Mouse (Mus musculus) kidney, adult 9 months (tissue): ENCODE measurements around the gene Zfp386.
"Not testable (repeated sequence)": the region's sequence is repeated elsewhere in the genome, so short reads cannot be mapped to it uniquely, and the experiment has no call there.

Source experiments
- DNase-seq: peaks from one replicate; pipeline ENCODE4 v3.0.0; 2022

Zfp386 gene

DNA sequence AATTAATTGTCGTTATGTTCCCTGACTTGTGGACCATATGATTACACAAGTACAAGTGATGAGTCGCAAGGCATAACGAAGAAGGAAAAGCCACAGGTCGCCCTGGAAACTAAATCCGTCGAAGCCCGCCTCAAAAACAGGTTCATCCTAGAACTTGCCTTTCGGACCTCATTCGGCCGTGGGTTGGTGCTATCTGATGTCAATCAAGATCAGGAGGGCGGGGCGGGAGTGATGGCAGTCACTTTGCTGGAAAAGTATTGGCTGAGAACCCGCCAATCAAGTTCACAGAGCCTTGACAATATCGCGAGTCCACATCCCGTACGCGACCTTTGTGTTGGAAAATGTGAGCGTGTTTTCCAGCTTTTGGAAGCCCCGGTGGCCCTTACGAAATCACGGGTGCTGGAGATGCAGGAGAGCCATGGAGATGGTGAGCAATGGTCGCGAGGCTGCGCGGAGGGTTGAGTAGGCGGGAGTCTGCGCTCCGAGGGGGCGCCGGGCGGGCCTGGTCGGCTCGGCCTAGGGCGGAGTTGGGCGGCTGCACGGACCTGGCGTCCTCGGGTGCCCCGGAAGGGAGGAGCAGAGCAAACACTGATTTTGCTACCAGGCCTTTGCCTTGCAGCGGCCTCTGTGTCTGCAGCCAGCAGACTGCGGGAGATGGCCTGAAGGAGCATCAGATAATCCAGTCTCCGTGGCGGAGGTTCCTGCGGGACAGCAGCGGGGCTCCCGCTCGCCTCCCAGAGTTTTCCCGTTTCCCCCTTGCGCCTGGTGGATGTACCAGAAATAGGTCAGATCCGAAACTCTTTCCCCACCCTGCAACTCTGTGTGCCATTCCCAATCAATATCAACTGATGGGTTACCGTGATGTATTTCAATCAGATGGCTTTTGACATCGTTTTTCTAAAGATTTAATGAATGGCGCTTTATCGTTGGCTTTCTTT is at the start of gene Zfp386:
Gene Zfp386 (plus strand): TSS at position 285 of the 938 bp plus-strand sequence.
- peak; percentile 99 for DNase-seq

DNA sequence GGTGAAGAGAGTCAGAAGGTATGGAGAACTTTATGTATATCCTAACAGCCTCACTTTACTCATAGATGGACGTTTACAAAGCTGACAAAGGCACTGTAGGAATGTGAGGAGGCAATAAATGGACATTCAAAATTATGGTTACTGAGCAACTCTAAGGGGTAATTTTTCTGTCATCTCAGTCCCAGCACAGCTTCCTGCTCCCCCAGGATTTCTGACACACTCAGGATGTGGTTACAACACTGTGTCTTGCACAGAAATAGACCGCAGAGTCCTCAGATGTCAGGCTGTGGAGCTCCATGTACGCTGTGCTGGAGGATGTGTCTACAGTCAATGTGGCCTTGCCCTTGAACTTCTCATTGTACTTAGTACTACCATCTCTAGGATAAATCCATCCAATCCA is 47.7 kb upstream of the Zfp386 start:
- DNase-seq, result not testable (repeated sequence)

DNA sequence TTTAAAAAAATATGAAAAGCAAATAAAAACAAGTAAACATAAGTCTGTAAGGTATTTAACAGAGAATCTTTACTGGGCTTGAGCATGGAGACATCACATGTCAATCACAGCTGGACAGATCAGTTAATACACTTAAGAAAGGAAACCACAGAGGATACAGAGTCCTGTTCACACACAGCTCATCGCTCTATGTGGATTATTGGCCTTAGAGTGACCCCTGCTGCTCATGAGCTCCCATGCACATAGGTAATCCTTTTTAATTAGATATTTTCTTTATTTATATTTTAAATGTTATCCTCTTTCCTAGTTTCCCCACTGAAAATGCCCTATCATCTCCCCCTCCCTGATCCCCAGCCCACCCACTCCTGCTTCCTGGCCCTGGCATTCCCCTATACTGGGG is 44.6 kb upstream of the Zfp386 start:
- DNase-seq, result not testable (repeated sequence)

DNA sequence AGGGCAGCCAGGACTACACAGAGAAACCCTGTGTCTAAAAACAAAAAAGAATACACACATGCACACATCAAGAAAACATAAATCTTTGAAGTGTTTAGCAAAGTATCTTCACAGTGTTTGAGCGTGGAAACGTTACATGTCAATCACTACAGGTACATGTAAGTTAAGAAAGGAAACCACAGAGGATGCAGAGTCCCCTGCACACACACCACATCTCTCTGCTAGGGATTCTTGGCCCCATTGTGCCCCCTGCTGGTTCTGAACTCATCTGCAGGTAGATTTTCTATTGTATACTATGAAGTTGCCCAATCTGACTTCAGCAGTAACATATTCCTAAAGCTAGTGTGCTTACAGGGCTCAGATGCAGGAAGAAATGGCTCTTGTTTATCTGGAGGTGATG is 36.7 kb upstream of the Zfp386 start:
- DNase-seq, result no peak

DNA sequence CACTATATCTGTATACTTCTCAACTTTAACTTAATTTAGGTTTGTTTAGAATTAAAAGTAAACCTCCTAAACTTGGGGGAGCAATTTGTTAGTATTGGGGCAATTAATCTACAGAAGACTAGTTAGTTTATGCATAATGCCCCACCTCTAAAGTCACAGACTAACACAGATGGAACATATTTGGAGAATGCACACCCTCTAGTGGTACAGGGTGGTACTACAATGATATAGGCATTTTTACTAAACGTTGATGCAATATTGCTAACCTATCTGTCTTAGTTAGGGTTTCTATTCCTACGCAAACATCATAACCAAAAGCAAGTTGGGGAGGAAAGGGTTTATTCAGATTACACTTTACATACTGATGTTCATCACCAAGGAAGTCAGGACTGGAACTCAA is 19.4 kb upstream of the Zfp386 start:
- peak; percentile 26 for DNase-seq

DNA sequence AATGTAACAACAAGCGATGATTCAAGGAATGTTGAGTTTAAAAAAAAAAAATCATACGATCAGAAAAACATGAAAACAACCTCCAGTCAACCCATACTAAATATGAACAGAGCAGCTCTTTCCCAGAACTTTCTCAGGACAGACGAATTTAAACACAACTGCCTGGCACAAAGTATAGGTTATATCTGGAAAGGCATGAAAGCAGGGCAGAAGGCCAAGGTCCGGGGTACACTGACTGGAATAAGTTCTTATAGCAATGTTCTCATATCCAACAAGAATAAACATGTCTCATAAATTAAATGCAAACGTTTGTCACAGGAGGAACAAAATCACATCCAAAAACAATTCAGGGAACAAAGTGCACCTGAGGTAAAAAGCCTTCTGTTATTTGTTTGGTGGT is 12.2 kb upstream of the Zfp386 start:
- no peak for DNase-seq

DNA sequence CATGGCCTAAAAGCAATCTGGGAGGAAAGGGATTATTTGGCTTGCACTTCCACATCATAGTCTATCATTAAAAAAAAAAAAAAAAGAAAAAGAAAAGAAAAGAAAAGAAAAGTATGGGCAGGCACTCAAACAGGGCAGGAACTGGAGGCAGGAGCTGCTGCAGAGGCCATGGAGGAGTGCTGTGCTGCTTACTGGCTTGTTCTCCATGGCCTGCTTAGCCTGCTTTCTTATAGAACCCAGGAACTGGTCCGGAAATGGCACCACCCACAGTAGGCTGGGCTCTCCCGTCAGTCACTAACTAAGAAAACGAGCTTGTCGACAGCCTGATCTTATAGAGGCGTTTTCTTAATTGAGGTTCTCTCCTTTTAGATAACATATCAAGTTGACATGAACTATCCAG is 2.7 kb upstream of the Zfp386 start:
- no peak for DNase-seq

DNA sequence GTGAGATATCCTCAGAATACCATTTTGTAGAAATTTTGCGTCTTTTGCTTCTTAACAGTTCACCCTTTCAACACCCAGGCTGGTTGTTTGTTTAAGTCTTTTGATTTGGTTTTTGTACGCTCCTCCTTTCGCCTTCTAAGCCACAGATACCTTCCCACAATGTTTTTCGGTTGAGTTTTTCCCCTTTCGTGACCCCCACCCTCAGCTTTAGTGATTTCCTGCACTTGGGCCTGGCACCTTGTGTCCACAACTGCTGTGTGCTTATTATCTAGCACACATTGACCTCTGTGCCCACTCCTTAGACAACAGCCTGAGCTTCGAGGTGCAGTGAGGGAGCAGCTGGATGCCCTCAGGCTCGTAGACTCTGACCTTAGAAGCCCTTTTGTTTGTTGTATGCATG is 1.2 kb downstream of the Zfp386 start:
- DNase-seq, result no peak

DNA sequence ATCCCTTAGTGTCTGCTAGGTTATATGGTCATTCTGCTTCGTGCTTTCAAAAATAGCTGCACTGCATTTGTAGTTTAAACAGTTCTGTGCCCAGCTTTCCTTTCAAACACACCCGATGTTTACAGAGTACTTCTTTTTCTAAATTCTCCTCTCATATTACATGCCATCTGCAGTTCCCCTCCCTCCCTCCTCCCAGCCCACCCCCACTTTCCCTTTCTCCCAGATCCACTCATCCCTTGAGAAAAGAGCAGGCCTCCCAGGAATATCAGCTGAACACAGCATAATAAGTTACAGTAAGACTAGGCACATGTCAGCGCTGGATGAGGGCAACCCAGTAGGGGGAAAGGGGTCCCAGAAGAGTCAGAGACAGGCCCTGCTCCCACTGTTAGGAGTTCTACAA is 1.7 kb downstream of the Zfp386 start:
- DNase-seq, result no peak

DNA sequence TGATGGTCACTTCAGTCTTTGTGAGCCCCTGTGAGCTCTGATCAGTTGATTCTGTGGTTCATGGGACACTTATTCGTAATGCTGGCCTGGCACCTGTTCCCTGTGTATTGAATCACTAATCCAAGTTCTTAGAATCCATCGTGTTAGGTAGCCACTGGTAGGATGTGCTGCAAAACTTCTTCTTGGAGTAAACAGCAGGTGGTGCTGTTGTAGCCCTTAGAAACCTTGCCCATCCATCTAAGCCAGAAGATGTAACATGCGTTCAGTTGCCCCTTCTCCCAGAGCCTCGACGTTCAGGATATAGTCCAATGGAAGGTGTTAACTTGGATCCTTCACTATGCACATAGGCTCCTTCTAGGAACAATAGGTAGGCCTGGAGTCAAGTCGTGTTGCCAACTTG is 2.2 kb downstream of the Zfp386 start:
- DNase-seq, result no peak

DNA sequence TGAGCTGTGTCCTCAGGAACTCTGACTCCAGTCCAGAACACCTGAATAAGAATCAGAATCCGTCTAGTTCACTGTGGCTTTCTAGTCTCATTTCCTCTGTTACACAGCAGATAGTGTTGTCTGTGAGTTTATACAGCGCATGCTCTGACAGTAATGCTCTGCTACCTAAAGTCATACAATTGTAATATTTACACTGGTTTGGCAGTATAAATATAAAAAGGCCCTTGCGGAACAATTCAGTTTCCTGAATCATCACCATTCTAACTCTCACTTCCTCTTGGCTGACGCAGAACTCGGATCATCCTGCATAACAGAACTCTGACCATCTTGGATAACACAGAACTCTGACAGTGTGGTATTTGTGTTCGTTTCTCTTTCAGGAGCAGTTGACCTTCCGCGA is 6.8 kb downstream of the Zfp386 start:
- no peak for DNase-seq

DNA sequence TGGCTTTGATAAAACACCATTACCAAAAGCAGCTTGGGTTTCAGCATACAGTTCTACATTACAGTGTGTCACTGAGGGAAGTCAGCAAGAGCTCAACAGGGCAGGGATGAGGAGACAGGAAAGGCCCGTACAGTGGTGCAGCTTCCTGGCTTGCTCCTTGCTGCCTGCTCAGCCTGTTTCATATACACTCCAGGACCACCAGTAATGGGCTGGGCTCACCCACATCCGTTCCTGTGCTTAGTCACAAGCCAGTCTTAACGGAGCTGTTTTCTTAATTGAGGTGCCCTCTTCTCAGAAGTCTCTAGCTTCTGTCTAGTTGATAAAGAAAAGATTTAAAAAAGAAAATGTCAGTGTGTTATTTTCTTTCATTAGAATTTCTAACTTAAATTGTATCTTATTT is 8.6 kb downstream of the Zfp386 start:
- no peak for DNase-seq

DNA sequence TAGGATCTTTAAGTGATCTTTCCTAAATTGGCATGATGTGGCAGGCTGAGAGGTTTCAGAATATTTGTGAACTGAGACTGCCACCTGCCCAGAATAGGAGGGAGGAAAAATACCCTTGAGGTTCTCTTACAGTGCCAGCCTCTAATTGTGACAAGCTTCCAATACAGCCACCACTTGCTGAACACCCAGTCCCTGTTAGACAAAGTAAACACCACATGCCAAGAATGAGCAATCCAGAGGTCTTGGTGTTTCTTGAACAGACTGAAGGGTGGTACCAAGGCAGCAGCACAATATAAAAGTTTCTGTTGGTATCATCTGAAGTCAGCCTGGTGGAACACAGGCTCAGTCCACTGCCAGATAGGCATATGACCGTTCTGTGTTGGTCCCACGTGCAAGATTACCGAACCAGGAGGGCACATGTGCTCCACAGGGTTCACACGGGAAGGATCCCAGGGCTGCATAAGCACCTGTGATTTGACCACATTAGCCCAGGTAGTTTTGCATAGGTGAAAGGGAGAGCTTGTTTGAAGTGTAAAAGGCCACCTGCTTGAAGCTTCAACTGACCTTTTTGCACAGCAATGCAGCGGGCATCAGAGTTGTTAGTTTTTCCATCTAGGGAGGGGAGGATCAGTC is 14.2 kb downstream of the Zfp386 start:
- no peak for DNase-seq

DNA sequence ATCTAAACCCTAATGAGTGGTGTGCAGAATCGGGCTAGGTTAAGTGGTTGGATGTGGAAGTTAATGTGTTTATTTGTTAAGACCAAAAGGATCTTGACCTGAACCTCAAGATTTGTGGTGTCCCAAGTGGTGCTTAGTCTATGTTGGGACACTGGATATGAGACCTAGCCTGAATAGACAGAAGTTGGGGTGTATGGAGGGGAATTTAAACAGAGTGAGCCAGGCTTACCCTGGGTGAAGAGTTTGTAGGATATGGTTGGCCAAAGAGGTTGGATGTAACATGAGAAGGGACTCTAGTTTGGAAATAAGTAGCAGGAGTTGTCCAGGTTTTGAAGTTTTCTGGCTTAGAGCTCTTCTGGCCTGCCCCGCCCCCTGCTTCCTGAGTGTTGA is 14.7 kb downstream of the Zfp386 start:
- no peak for DNase-seq

DNA sequence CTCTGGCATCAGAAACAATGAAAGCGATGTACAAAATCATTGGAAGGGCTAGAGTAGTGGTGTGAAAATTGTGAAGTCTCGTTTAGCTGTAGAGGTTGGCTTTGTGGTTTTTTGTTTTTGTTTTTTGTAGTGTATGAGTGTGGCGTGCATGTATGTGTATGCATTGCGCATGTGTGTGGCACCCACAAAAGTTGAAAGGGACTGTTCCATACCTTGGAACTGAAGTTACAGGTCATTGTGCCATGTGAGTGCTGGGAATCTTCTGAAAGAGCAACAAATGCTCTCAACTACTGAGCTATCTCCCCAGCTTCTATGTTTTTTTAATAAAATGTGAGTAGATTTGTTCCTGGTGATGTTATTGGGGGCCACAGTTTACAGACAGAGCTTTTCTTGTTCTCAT is 15.5 kb downstream of the Zfp386 start:
- no peak for DNase-seq

DNA sequence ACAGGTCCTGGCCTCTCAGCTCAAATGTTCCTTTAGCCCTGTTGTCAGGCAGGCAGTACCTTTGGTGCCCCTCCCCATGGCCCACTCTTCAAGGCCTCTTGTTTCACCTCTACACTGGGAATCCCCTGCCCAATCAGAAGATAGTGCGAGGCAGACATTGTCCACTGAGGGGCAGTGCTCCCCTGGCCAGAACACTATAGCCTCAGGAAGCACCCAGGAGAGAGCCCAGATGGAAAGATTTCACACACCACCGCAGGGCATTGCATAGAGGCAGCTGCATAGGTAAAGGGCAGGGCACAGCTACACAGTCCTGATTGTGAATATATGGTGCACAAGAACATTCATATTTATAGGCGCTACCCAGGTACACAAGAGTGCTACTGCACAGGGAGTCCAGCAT is 23.5 kb downstream of the Zfp386 start:
- DNase-seq, result no peak

DNA sequence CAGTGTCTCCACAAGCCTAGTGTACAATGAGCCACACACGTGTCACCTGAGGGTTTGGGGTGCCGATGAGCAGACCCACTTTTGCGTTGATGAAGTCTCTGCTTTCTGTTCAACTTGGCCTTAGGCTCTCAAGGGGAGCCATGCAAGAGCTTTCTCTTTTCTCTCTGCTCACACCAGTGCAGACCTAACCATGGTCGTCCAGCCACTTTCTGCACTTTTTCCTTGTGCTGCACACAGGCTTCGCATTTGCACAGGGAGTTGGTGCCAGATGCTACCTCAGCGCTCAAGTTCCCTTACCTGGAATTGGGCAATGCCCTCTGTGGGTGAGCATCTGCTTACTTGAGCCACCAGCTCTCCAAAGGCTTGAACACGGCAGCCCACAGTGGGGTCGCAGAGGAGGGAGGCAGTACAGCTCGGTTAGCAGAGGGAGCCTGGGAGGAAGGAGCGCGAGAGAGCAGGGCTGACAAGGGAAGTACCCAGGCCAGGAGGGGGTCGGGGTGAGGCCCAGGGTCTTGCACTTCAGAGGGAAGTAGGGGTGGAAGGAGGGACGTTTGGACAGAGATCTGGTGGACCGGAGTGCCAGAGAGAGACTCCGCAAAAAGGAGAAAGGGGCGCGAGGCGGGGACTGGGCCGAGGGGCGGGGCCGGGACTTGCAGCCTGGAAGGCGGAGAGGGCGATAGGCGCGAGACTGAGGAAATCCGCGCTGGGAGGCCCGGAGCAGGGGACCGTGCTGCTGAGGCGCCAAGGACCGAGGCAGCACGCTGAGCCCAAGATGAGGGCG is 29.7 kb downstream of the Zfp386 start, which contains the start of gene Vipr2:
Gene Vipr2 (plus strand): TSS at position 653 of the 781 bp plus-strand sequence.
- peak; percentile 3 for DNase-seq

DNA sequence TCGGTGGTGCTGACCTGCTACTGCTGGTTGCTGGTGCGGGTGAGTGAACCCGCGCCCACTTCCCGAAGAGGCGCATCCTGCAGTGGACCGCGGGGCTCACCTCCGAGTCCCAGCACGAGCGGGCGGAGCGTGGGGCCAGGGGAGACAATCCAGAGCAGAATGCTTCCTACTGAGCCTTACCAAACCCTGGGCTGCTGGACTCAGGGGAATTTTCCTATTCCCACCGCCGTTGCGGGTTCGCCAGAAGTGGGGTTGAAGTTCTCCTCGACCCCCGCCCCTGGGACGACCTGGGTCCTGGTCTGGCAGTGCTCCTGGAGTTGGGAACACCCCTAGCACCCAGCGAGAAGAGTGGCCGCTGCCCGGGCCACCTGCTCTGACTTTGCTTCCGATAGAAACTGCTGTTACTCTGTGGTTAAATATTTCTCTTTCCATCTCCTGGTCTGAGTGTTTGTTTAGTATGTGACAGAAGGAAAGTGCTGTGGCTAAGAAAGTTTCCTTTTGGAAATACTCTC is 30.4 kb downstream of the Zfp386 start:
- DNase-seq, result no peak

DNA sequence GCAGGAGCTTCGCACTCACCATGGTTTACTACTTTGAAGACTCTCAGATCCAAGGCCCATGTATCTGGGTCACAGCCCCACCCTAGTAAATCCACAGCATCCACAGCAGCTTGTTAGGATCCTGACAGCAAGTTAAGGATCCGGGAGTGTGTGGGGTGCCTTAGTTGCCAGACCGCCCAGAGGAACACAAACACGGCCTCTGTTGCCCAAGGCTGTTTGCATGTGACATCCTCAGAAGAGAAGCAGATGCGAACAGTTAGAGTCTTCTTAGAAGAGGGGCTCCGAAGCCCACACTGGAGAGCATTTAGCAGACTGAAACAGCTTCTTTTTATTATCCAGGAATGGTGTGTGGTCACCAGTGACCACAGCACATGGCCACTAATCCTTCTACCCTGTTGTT is 35.6 kb downstream of the Zfp386 start:
- no peak for DNase-seq

DNA sequence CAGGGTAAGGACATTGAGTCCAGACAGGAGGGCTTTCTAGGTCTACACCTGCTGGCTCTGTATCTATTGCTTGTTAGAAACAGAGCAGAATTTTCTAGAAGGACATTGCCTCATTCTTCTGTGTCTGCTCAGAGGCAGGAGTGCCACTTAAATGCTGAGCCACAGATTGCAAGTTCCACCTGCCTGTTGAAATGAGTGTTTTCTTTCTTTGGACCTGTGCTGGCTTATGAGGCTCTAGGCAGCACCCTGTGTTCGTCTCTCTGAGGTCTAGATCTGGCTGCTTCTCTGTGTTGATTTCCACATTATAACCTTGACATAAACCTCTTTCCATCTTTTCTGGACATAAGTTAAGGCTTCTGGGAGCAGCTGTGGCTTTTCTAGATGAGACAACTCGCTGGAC is 36.8 kb downstream of the Zfp386 start:
- DNase-seq, result no peak

DNA sequence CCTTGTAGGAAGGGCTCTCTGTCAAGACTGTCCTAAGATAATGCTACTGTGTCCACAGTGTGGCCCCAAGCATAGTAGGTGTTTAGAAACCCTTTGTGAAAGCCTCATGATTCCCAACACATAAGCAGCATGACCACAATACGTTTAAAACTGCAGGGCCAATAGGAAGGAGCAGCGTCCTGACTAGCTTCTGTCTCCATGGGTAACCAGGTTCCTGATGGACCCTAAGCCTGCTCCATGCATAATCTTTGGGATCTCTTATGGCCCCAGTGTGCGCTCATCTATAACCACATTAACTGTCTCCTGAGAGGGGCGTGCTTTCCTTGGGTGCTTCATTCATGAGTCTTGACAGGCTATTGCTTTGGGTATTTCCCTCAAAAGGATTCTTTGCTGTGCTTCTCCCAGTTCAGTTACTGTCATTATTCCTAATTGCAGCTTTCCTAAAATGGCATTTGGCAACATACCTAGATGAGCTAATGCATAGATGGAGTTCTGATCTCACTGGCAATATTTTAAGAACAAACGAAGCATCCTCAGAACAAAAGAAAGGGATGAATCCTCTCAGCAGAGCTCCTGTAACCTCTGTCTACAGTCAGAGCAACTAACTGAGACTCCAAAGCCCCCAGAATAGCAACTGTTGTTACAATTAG is 39.6 kb downstream of the Zfp386 start:
- no peak for DNase-seq

DNA sequence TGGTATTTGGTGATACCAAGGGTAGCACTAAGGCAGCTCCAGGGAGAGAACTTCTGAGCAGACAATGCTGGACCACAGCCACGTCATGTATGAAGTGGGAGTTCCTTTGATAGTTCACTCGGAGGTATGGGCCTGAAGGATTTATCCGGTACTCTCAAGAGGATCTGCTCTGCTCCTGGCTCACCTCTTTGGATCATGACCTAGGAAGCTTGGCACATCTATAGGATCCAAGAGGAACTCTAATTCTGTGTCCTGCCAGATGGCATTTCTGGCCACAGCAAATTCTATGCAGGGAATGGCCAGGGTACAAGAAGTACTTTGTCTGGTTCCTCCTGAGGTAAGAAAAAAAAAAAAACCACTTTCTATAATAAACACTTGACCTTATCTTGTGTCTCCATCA is 42.3 kb downstream of the Zfp386 start:
- DNase-seq, result no peak
